Comparison of ENCODE assay signal across 22 mouse cellular contexts in the genomic region with DNA sequence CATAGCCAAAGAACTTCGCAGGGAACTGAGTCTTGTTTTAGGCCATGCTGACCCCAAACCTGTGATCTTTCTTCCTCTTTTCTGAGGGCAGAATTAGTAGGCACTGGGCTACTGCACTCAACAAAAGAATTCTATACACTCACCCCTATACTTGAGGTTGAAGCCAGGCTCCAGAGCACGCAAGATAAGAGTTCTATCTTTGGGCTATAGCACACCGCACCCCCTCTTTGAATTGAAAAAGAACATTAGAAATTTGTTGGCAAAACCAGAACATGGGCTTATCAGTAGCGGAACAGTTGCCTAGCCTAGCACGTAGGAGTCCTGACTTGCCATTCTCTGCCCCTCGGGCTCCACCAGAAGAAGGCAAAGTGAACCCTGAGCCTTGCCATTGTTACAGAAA. TPM values are rescaled to one million over a fixed set of nuclear protein-coding genes. Genes with fewer than 3 reads are reported as not detected.
DNase-seq lines count a peak whose midpoint lies in the region; ATAC-seq and TF ChIP-seq lines count a peak whose summit lies in the region.
"Had no signal": no experiment of that assay in that cellular context is flagged by ENCODE, and none has a peak within 500 bp of the region (broad histone marks: within the 10 kb centered on the region; RNA-seq: fewer than 3 reads in every experiment).

No protein-coding gene starts in this region.

- no peak overlapping the region for H3K9ac ChIP-seq in liver, embryonic 14.5 days (replicated peaks)
- H3K9ac ChIP-seq: embryonic facial prominence, embryonic 15.5 days; forebrain, postnatal 0 days; heart, embryonic 13.5 days; lung, embryonic 15.5 days had no signal

- no peak overlapping the region; the same call in 1 of the 2 replicates for H3K27ac ChIP-seq in liver, embryonic 14.5 days
- H3K27ac ChIP-seq: embryonic facial prominence, embryonic 15.5 days; forebrain, embryonic 10.5 days; heart, adult 2 months; heart, embryonic 13.5 days; hindbrain, postnatal 0 days; lung, embryonic 15.5 days had no signal

- DNase-seq in MEL-GATA-1-ER (ENCODE audit: extremely low read depth, low read depth): peak; percentile 97
- peak; percentile 31 to 35 (median 35) for DNase-seq in liver, embryonic 14.5 days (ENCODE audit: low read depth in 3 of 3, low spot score in 3 of 3)
- no peak for DNase-seq in gastrocnemius, postnatal 4 days (ENCODE audit: low spot score in 2 of 2)
- no peak for DNase-seq in spleen, adult 12 weeks (ENCODE audit: low spot score)
- DNase-seq in layer of hippocampus, adult 11-12 months (ENCODE audit: low spot score): no peak
- DNase-seq: cerebellum, adult 8-10 months; forebrain, postnatal 0 days; gastrocnemius, postnatal 14 days; heart, adult 2 months; heart, postnatal 14 days; kidney, adult 9 months; lung, postnatal 4 days; thymus, postnatal 14 days had no signal

- no peaks in the 10 kb centered on the region for H3K27me3 ChIP-seq in liver, embryonic 14.5 days (ENCODE audit: control insufficient read depth, insufficient read depth, low read length)
- H3K27me3 ChIP-seq: embryonic facial prominence, embryonic 15.5 days; heart, embryonic 13.5 days; lung, embryonic 15.5 days had no signal

- H3K4me3 ChIP-seq in liver, embryonic 14.5 days (ENCODE audit: insufficient read depth in 1 of 2, low read depth in 2 of 2, low read length in 2 of 2): no peak overlapping the region
- H3K4me3 ChIP-seq: embryonic facial prominence, embryonic 15.5 days; forebrain, embryonic 10.5 days; heart, adult 2 months; heart, embryonic 13.5 days; lung, embryonic 15.5 days had no signal

- H3K4me1 ChIP-seq in liver, embryonic 14.5 days (replicated peaks; ENCODE audit: control insufficient read depth in 2 of 2, insufficient read depth in 2 of 2, low read length in 1 of 2): peaks cover 10 to 18% of the 10 kb centered on the region in 2 experiments; a peak in 3 of 4 replicates
- H3K4me1 ChIP-seq: embryonic facial prominence, embryonic 15.5 days; forebrain, embryonic 10.5 days; lung, embryonic 15.5 days had no signal

- no peaks in the 10 kb centered on the region for H3K36me3 ChIP-seq in liver, embryonic 14.5 days (replicated peaks; ENCODE audit: control insufficient read depth, insufficient read depth, low read depth)
- H3K36me3 ChIP-seq: embryonic facial prominence, embryonic 15.5 days; lung, embryonic 15.5 days had no signal

- peak; percentile 83 for ATAC-seq in erythroblast, adult 5-6 weeks (replicated peaks; ENCODE audit: low FRiP score, poor library complexity, severe bottlenecking)
- ATAC-seq in liver, embryonic 14.5 days (ENCODE audit: insufficient read depth): peak; percentile 93
- ATAC-seq in megakaryocyte-erythroid progenitor cell, adult 5-6 weeks (replicated peaks; ENCODE audit: low FRiP score, low TSS enrichment, poor library complexity, severe bottlenecking): peak; percentile 94
- ATAC-seq: forebrain, postnatal 0 days; hindbrain, postnatal 0 days; intestine, embryonic 16.5 days had no signal

- H3K9me3 ChIP-seq in liver, embryonic 14.5 days (ENCODE audit: control insufficient read depth, low read length): no peaks in the 10 kb centered on the region
- H3K9me3 ChIP-seq: embryonic facial prominence, embryonic 15.5 days; forebrain, embryonic 10.5 days; heart, embryonic 13.5 days; lung, embryonic 15.5 days had no signal

- TF ChIP-seq EP300 in liver, embryonic 14.5 days (IDR thresholded peaks at IDR 0.05; ENCODE audit: low read depth): peak; percentile 75

- H3K4me2 ChIP-seq in liver, embryonic 14.5 days (ENCODE audit: low read depth): no peak overlapping the region; the same call in 1 of the 2 replicates
- H3K4me2 ChIP-seq: embryonic facial prominence, embryonic 15.5 days; heart, embryonic 13.5 days; lung, embryonic 15.5 days; midbrain, embryonic 11.5 days had no signal

- TF ChIP-seq CTCF in liver, embryonic 14.5 days (IDR thresholded peaks at IDR 0.05; ENCODE audit: low read depth): no peak

- 23% methylated on average over 6 of the region's 6 CpGs for WGBS in liver, embryonic 14.5 days (ENCODE audit: insufficient replicate concordance)

RNA-seq across cellular contexts. Expression of gene Klf5, which starts 34.7 kb away (rescaled TPM):
- total RNA-seq in erythroblast, adult 5-6 weeks (2015; ENCODE audit: low replicate concordance): 6.0 and 10.0 TPM in 2 replicates
- total RNA-seq in erythroblast, adult 5-6 weeks (2017; ENCODE audit: low replicate concordance): 0.94 and 4.5 TPM in 2 replicates
- polyA plus RNA-seq in liver, embryonic 14.5 days (2012; rRNA removed): 0.60 and 0.71 TPM in 2 replicates
- 0.99 and 1.3 TPM in 2 replicates for polyA plus RNA-seq in liver, embryonic 14.5 days (2014; fragmentation: Nextera tagmentation; extraction: Ambion mirVana)
- 3.3 and 3.4 TPM in 2 replicates for total RNA-seq in megakaryocyte-erythroid progenitor cell, adult 5-6 weeks (2014; fragmentation: Nextera tagmentation)
- total RNA-seq in megakaryocyte-erythroid progenitor cell, adult 5-6 weeks (2017): 0.46 and 3.1 TPM in 2 replicates
- total RNA-seq in gastrocnemius, postnatal 4 days (2021): 10 to 100 TPM; 20.0 to 23.8 TPM

Comparison
In these comparisons a context has a peak if more than half of its experiments do, and no peak if none do; other contexts are left out.
1. DNase-seq: peak in MEL-GATA-1-ER (single experiment) and liver, embryonic 14.5 days (3 of 3); none in gastrocnemius, postnatal 4 days (0 of 2), spleen, adult 12 weeks (single experiment) and layer of hippocampus, adult 11-12 months (single experiment).
2. Peak in every context shown above with its lines, with median percentiles within 50 percentile points of each other: ATAC-seq.